Mouse (Mus musculus) heart, postnatal 0 days (tissue): Measurements from ENCODE around the gene Rcn1.

ENCODE experiments used
- CTCF ChIP-seq: IDR thresholded peaks from 2 replicates; pipeline ENCODE4 v1.5.1; 2016; ENCODE audit warnings: antibody characterized with exemption, control low read depth, low read depth
- EP300 ChIP-seq: IDR thresholded peaks from 2 replicates; pipeline ENCODE4 v1.6.1; 2016; ENCODE audit warnings: antibody characterized with exemption, low read depth

DNA sequence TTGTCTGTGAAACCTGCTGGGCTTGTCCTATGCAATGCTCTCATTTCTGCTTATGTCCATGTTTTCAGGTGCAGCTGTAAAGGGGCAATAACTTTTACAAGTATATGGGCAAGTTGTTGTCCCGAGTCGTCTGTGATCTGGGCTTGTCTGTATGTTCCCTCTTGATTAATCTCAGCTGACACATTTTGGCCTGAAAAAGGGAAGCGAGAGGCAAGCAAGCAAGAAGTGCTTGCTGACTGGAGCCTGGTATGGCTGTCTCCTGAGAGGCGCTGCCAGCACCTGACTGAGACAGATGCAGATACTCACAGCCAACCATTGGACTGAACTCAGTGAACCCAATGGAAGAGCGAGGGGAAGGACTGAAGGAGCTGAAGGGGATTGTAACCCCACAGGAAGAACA, 18.5 kb upstream of the Rcn1 start:
- no peak for TF ChIP-seq CTCF
- no peak for TF ChIP-seq EP300
